23 mouse cellular contexts compared by ENCODE assay signal in genomic region chr1:110012153-110012552, GRCm38 (mm10). TPM values are rescaled to one million over a fixed set of nuclear protein-coding genes. Genes with fewer than 3 reads are reported as not detected.
"Had no signal": no experiment of that assay in that cellular context is flagged by ENCODE, and none has a peak within 500 bp of the region (broad histone marks: within the 10 kb centered on the region; RNA-seq: fewer than 3 reads in every experiment).

No protein-coding gene starts in this region.

- H3K36me3 ChIP-seq: limb, embryonic 10.5 days; limb, embryonic 13.5 days; liver, embryonic 12.5 days; liver, embryonic 15.5 days; lung, embryonic 15.5 days; midbrain, embryonic 10.5 days; midbrain, embryonic 13.5 days had no signal

- H3K9ac ChIP-seq: limb, embryonic 13.5 days; liver, embryonic 12.5 days; liver, embryonic 15.5 days; lung, embryonic 15.5 days; midbrain, embryonic 13.5 days had no signal

- H3K9me3 ChIP-seq: limb, embryonic 10.5 days; limb, embryonic 13.5 days; liver, embryonic 12.5 days; liver, embryonic 15.5 days; lung, embryonic 15.5 days; megakaryocyte, embryonic 14.5 days; midbrain, embryonic 10.5 days; midbrain, embryonic 13.5 days had no signal

- H3K27me3 ChIP-seq: limb, embryonic 13.5 days; liver, embryonic 12.5 days; liver, embryonic 15.5 days; lung, embryonic 15.5 days; megakaryocyte, embryonic 14.5 days; midbrain, embryonic 13.5 days had no signal

- H3K4me3 ChIP-seq: layer of hippocampus, adult 2 months; limb, embryonic 10.5 days; limb, embryonic 13.5 days; liver, embryonic 12.5 days; liver, embryonic 15.5 days; lung, embryonic 15.5 days; megakaryocyte, embryonic 14.5 days; midbrain, embryonic 10.5 days; midbrain, embryonic 13.5 days; myocyte had no signal

- H3K27ac ChIP-seq: kidney, postnatal 0 days; layer of hippocampus, adult 2 months; limb, embryonic 10.5 days; limb, embryonic 13.5 days; liver, embryonic 12.5 days; liver, embryonic 15.5 days; lung, embryonic 15.5 days; midbrain, embryonic 10.5 days; midbrain, embryonic 13.5 days had no signal

- H3K4me2 ChIP-seq: limb, embryonic 13.5 days; liver, embryonic 12.5 days; liver, embryonic 15.5 days; lung, embryonic 15.5 days; midbrain, embryonic 13.5 days had no signal

- DNase-seq: kidney, postnatal 25 days; layer of hippocampus, adult 9-11 months; liver; lung, adult 18-20 months; lung, postnatal 10 days; lung, postnatal 36 days; thymus, postnatal 25 days had no signal

- ATAC-seq: liver, embryonic 12.5 days; midbrain, embryonic 13.5 days; midbrain, embryonic 16.5 days had no signal

- H3K4me1 ChIP-seq: limb, embryonic 10.5 days; limb, embryonic 13.5 days; liver, embryonic 12.5 days; liver, embryonic 15.5 days; lung, embryonic 15.5 days; megakaryocyte, embryonic 14.5 days; midbrain, embryonic 10.5 days; midbrain, embryonic 13.5 days had no signal

RNA-seq across cellular contexts. Expression of gene Cdh7, which starts 29.9 kb away (rescaled TPM):
- total RNA-seq: monocyte, adult 5-6 weeks had no signal
- polyA plus RNA-seq: large intestine, adult 2 months; liver, embryonic 15.5 days; lung, embryonic 15.5 days; myocyte; small intestine, adult 2 months; spleen, adult 2 months had no signal
